Mouse (Mus musculus): Measurements from ENCODE around the gene Coq10b. TPM values are rescaled to one million over a fixed set of nuclear protein-coding genes. Genes with fewer than 3 reads are reported as not detected.
A peak's percentile ranks its signal among the peaks of the same experiment; 100 is the strongest.
"Not testable (repeated sequence)": the region's sequence is repeated elsewhere in the genome, so short reads cannot be mapped to it uniquely, and the experiment has no call there.

Coq10b gene
- polyA plus RNA-seq, 1 experiment from 2014 or later, result 36.6 TPM

GRCm38 (mm10) chr1:55031026-55031779 is 21.4 kb upstream of the Coq10b start:
- H3K4me2 ChIP-seq, result no peak overlapping the region
- H3K4me3 ChIP-seq, result no peak overlapping the region
- ATAC-seq, result no peak
- H3K9me3 ChIP-seq (replicated peaks), result no peaks in the 10 kb centered on the region
- no peak overlapping the region for H3K9ac ChIP-seq
- no peak overlapping the region for H3K27ac ChIP-seq
- H3K36me3 ChIP-seq (ENCODE audit: poor library complexity, severe bottlenecking), result no peaks in the 10 kb centered on the region
- H3K27me3 ChIP-seq, result no peaks in the 10 kb centered on the region
- H3K4me1 ChIP-seq, result no peaks in the 10 kb centered on the region

GRCm38 (mm10) chr1:55039944-55040343 is 12.6 kb upstream of the Coq10b start:
- WGBS, result 95% methylated on average over 1 of the region's 1 CpGs
- ATAC-seq, result no peak
- Histone ChIP-seq H3K9me3 (replicated peaks) (no peaks in the 10 kb centered on the region), H3K27ac (no peak overlapping the region), H3K4me1 (no peaks in the 10 kb centered on the region), H3K9ac (no peak overlapping the region), H3K27me3 (no peaks in the 10 kb centered on the region), H3K4me3 (no peak overlapping the region), H3K36me3 (ENCODE audit: poor library complexity, severe bottlenecking) (no peaks in the 10 kb centered on the region), H3K4me2 (no peak overlapping the region)

- Histone ChIP-seq H3K4me3 (no peak overlapping the region), H3K27me3 (no peaks in the 10 kb centered on the region), H3K4me2 (no peak overlapping the region), H3K36me3 (ENCODE audit: poor library complexity, severe bottlenecking) (no peaks in the 10 kb centered on the region), H3K27ac (no peak overlapping the region), H3K9me3 (replicated peaks) (no peaks in the 10 kb centered on the region), H3K4me1 (no peaks in the 10 kb centered on the region), H3K9ac (no peak overlapping the region)
- WGBS, result 92% methylated on average over 4 of the region's 4 CpGs
- no peak for ATAC-seq
Observed at GRCm38 (mm10) chr1:55041691-55042090, 10.9 kb upstream of the Coq10b start.

GRCm38 (mm10) chr1:55042246-55042645 is 10.3 kb upstream of the Coq10b start:
- H3K27ac ChIP-seq, result no peak overlapping the region
- no peak overlapping the region for H3K4me2 ChIP-seq
- WGBS, result 76% methylated on average over 1 of the region's 1 CpGs
- H3K4me3 ChIP-seq, result no peak overlapping the region
- H3K27me3 ChIP-seq, result no peaks in the 10 kb centered on the region
- H3K9me3 ChIP-seq (replicated peaks), result no peaks in the 10 kb centered on the region
- H3K9ac ChIP-seq, result no peak overlapping the region
- ATAC-seq, result no peak
- H3K36me3 ChIP-seq (ENCODE audit: poor library complexity, severe bottlenecking), result no peaks in the 10 kb centered on the region
- no peaks in the 10 kb centered on the region for H3K4me1 ChIP-seq

- no peaks in the 10 kb centered on the region for H3K4me1 ChIP-seq
Observed at GRCm38 (mm10) chr1:55043164-55043563, 9.4 kb upstream of the Coq10b start.

GRCm38 (mm10) chr1:55048841-55049587 is 3.6 kb upstream of the Coq10b start:
- 69% methylated on average over 4 of the region's 4 CpGs for WGBS
- Histone ChIP-seq H3K9ac (no peak overlapping the region), H3K27me3 (peaks cover 9% of the 10 kb centered on the region; the same call in 1 of the 2 replicates), H3K4me3 (no peak overlapping the region), H3K4me1 (peaks cover 13% of the 10 kb centered on the region), H3K36me3 (ENCODE audit: poor library complexity, severe bottlenecking) (no peaks in the 10 kb centered on the region), H3K27ac (no peak overlapping the region), H3K9me3 (replicated peaks) (no peaks in the 10 kb centered on the region), H3K4me2 (no peak overlapping the region)
- ATAC-seq, result no peak

More at GRCm38 (mm10) chr1:55043164-55043563, 9.4 kb upstream of the Coq10b start:
- no peak for ATAC-seq
- Histone ChIP-seq H3K4me2 (no peak overlapping the region), H3K9ac (no peak overlapping the region), H3K27me3 (no peaks in the 10 kb centered on the region), H3K36me3 (ENCODE audit: poor library complexity, severe bottlenecking) (no peaks in the 10 kb centered on the region), H3K27ac (no peak overlapping the region), H3K9me3 (replicated peaks) (no peaks in the 10 kb centered on the region), H3K4me3 (no peak overlapping the region)
- 82% methylated on average over 3 of the region's 3 CpGs for WGBS

GRCm38 (mm10) chr1:55051671-55052070 is 899 bp upstream of the Coq10b start:
- H3K27me3 ChIP-seq, result peaks cover 9% of the 10 kb centered on the region; the same call in 1 of the 2 replicates
- 75% methylated on average over 3 of the region's 3 CpGs for WGBS
- no peak for ATAC-seq
- peak overlapping the region; percentile 83 for H3K4me2 ChIP-seq
- peaks cover 16% of the 10 kb centered on the region for H3K4me1 ChIP-seq
- H3K27ac ChIP-seq, result no peak overlapping the region
- H3K36me3 ChIP-seq (ENCODE audit: poor library complexity, severe bottlenecking), result peaks cover 5% of the 10 kb centered on the region; the same call in 1 of the 2 replicates
- H3K9ac ChIP-seq, result peak overlapping the region; percentile 68
- peak overlapping the region; percentile 83 for H3K4me3 ChIP-seq
- H3K9me3 ChIP-seq (replicated peaks), result no peaks in the 10 kb centered on the region

- Histone ChIP-seq H3K9ac (peak overlapping the region; percentile 78), H3K4me1 (peaks cover 16% of the 10 kb centered on the region), H3K4me2 (peak overlapping the region; percentile 83), H3K4me3 (peak overlapping the region; percentile 83), H3K36me3 (ENCODE audit: poor library complexity, severe bottlenecking) (peaks cover 8% of the 10 kb centered on the region; the same call in 1 of the 2 replicates), H3K27me3 (peaks cover 9% of the 10 kb centered on the region; the same call in 1 of the 2 replicates), H3K27ac (peak overlapping the region; percentile 49; the same call in 1 of the 2 replicates), H3K9me3 (replicated peaks) (no peaks in the 10 kb centered on the region)
- no peak for ATAC-seq
- under 1% methylated on average over 42 of the region's 42 CpGs for WGBS
Observed at GRCm38 (mm10) chr1:55053005-55053404, 435 bp downstream of the Coq10b start.

- peak overlapping the region; percentile 78 for H3K9ac ChIP-seq
Observed at GRCm38 (mm10) chr1:55053596-55053995, 1.0 kb downstream of the Coq10b start.

GRCm38 (mm10) chr1:55055322-55056115 is 2.9 kb downstream of the Coq10b start:
- Histone ChIP-seq H3K27me3 (peaks cover 9% of the 10 kb centered on the region; the same call in 1 of the 2 replicates), H3K36me3 (ENCODE audit: poor library complexity, severe bottlenecking) (peaks cover 8% of the 10 kb centered on the region; the same call in 1 of the 2 replicates), H3K4me3 (no peak overlapping the region), H3K27ac (no peak overlapping the region), H3K4me2 (no peak overlapping the region), H3K9me3 (replicated peaks) (no peaks in the 10 kb centered on the region), H3K4me1 (peaks cover 16% of the 10 kb centered on the region), H3K9ac (no peak overlapping the region)
- ATAC-seq, result no peak
- 85% methylated on average over 5 of the region's 5 CpGs for WGBS

More at GRCm38 (mm10) chr1:55053596-55053995, 1.0 kb downstream of the Coq10b start:
- H3K36me3 ChIP-seq (ENCODE audit: poor library complexity, severe bottlenecking), result peaks cover 8% of the 10 kb centered on the region; the same call in 1 of the 2 replicates
- no peak for ATAC-seq
- peak overlapping the region; percentile 83 for H3K4me3 ChIP-seq
- no peak overlapping the region for H3K27ac ChIP-seq
- H3K4me2 ChIP-seq, result peak overlapping the region; percentile 83
- no peaks in the 10 kb centered on the region for H3K9me3 ChIP-seq (replicated peaks)
- peaks cover 9% of the 10 kb centered on the region; the same call in 1 of the 2 replicates for H3K27me3 ChIP-seq
- peaks cover 16% of the 10 kb centered on the region for H3K4me1 ChIP-seq
- WGBS, result 79% methylated on average over 4 of the region's 4 CpGs

- not testable (repeated sequence) for H3K9me3 ChIP-seq (replicated peaks); ATAC-seq; H3K4me3 ChIP-seq; H3K4me2 ChIP-seq; H3K27me3 ChIP-seq; H3K27ac ChIP-seq; H3K4me1 ChIP-seq; H3K9ac ChIP-seq
- 95% methylated on average over 2 of the region's 3 CpGs for WGBS
- H3K36me3 ChIP-seq (ENCODE audit: poor library complexity, severe bottlenecking), result peaks cover 15% of the 10 kb centered on the region; the same call in 1 of the 2 replicates
Observed at GRCm38 (mm10) chr1:55058383-55058782, 5.8 kb downstream of the Coq10b start.

All from forebrain, embryonic 13.5 days (tissue).